Mouse (Mus musculus) olfactory bulb, adult 2 months (tissue): ENCODE measurements around the gene Immt. TPM values are rescaled to one million over a fixed set of nuclear protein-coding genes. Genes with fewer than 3 reads are reported as not detected.

ENCODE experiments used
- H3K27ac ChIP-seq: fragments of 200-500 bp; 2 replicates; pipeline ENCODE4 v1.5.1; 2012; ENCODE audit warnings: low read depth, low read length; ENCODE audit not compliant: insufficient read depth
- H3K4me1 ChIP-seq: fragments of 200-500 bp; 2 replicates; pipeline ENCODE4 v1.6.1; 2012; ENCODE audit warnings: low read length; ENCODE audit not compliant: control insufficient read depth, insufficient read depth
- H3K4me3 ChIP-seq: fragments of 200-500 bp; 2 replicates; pipeline ENCODE4 v1.5.1; 2012; ENCODE audit warnings: mild to moderate bottlenecking, low read depth, low read length, moderate library complexity; ENCODE audit not compliant: insufficient read depth
- CTCF ChIP-seq: fragments of 200-500 bp; IDR thresholded peaks from 2 replicates; pipeline ENCODE4 v1.5.1; 2012; ENCODE audit warnings: low read depth, mild to moderate bottlenecking, low read length, moderate library complexity; ENCODE audit not compliant: insufficient read depth
- POLR2A ChIP-seq: fragments of 200-500 bp; IDR thresholded peaks from 2 replicates; pipeline ENCODE4 v1.6.1; 2012; ENCODE audit warnings: mild to moderate bottlenecking, low read depth, low read length, moderate library complexity; ENCODE audit not compliant: insufficient read depth
- whole genome bisulfite sequencing: fragments of 180-500 bp; shearing (Covaris S2); methylation state at CpG from one replicate; pipeline ENCODE4 v1.1.7; 2018; 5-methylcytosine and 5-hydroxymethylcytosine counted together
- polyA plus RNA-seq: library from polyadenylated mRNA; stranded (reverse); fragments of >200 nt; gene quantifications from 2 replicates; pipeline ENCODE4 v1.2.4, GENCODE M21; 2012; ENCODE audit warnings: low replicate concordance; ENCODE audit not compliant: missing spikeins, insufficient read depth, insufficient read length

Immt gene
- not detected in 2 replicates for polyA plus RNA-seq

DNA sequence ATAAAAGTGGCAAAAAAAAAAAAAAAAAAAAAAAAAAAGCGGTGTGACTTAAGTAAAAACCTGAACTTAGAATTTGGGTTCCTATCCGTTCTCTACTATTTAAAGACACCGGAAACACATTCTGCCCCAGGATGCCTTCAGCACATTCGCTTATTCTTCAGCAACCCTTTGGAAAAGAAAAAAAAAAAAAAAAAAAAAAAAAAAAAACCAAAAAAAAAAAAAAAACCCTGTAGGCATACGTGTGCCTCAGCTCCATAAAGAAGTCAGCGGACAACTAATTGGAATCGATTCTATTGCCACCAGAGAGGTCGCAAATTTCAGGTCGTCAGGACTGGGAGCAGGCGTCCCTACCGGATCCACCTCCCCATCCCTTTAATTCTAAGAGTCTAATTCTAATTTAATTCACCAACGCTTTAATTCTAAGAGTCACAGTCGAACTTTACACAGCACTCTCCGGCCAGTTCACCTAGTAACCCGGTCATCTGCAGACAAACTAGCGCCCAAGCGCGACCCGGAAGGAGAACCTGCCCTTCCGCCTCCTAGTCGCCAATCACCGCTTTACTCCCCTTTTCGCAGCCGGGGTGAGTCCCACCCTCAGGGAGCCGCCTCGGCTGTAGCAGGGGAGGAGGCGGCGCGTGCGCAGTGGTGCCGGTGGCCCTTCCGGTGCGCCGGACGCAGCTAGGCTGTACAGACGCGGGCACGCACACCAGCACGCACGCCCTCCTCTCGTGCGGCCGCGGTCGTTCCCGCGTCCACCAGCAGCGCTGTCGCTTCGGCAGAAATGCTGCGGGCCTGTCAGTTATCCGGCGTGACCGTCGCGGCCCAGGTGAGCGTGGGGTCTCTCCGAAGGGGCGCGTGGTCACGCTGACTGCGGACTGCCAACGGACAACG is at the start of gene Immt:
Gene Immt (plus strand): TSS at position 642 of the 891 bp plus-strand sequence.
- peak within 1 kb of the TSS; percentile 93 for H3K27ac ChIP-seq
- TF ChIP-seq CTCF (0 out of 2 replicates have a peak, but pooled peaks have one; percentile 12), POLR2A (peak; percentile 94; the same call in 1 of the 2 replicates)
- H3K4me1 ChIP-seq: no peaks in the 10 kb centered on the region
- under 1% methylated on average over 64 of the region's 64 CpGs for WGBS
- H3K4me3 ChIP-seq: peak within 1 kb of the TSS; percentile 95

DNA sequence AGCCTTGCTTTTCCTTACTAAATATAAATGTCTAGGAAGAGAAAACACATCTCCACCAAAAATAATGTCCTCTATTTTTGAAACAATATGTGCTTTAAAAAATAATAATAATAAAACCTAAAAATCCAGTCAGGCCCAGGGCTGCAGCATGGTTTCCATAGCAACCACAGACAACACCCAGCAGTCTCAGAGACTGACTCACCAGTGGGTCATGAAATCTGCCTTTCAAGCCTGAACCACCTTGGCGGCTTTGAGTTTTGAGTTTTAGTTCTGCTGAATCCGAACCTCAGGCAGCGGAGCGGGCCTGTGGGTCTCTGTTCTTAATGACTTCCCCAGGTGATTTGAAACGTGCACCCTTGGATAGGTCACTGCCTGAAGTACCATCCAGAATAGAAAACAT is 48.0 kb upstream of the Immt start:
- TF ChIP-seq POLR2A (no peak), CTCF (no peak)
- Histone ChIP-seq H3K27ac (no peak overlapping the region), H3K4me1 (peaks cover 8% of the 10 kb centered on the region; the same call in 1 of the 2 replicates), H3K4me3 (no peak overlapping the region)
- WGBS: 86% methylated on average over 5 of the region's 5 CpGs

DNA sequence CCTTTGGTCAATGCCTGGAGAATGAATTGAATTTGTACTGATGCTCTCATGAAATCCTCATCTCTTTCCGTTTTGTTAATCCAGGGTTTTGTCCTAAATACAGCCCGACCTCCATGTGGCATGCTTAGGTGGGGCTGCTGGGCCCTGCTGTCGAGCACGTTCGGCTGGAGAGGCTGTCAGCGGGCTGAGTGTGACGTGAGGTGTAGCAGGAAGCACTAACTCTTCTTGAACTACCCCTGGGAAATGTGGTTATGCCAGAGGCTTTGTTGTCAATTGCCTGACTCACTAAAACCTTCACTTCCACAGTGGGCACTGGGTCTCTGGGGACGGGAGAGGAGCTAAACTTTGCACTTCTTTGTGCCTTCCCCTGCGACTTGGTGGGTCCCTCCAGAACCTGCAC is 42.8 kb upstream of the Immt start:
- peaks cover 4% of the 10 kb centered on the region; the same call in 1 of the 2 replicates for H3K4me1 ChIP-seq
- no peak overlapping the region for H3K27ac ChIP-seq
- TF ChIP-seq CTCF (no peak), POLR2A (no peak)
- H3K4me3 ChIP-seq: no peak overlapping the region
- WGBS: 82% methylated on average over 9 of the region's 9 CpGs

DNA sequence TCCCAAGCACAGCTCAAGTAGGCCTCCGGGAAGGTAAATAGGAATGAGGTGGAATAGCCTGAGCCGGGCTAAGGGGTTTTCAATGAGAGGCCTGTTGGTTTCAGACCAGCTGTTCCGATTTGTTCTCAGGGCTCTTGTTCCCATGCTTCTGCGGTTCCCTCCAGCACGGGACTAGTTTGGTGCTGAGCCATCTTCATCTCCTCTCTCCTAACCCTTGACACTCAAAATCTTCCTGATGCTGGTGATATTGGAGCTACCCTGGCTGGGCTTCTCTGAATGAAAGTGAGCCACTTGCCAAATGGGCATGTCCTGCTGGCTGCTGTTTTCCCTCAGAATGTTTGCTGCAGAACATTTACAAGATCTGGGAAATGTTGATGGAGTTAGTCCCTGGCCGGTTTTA is 39.4 kb upstream of the Immt start:
- Histone ChIP-seq H3K4me1 (no peaks in the 10 kb centered on the region), H3K4me3 (no peak overlapping the region), H3K27ac (no peak overlapping the region)
- TF ChIP-seq CTCF (no peak), POLR2A (no peak)
- 77% methylated on average over 6 of the region's 6 CpGs for WGBS

DNA sequence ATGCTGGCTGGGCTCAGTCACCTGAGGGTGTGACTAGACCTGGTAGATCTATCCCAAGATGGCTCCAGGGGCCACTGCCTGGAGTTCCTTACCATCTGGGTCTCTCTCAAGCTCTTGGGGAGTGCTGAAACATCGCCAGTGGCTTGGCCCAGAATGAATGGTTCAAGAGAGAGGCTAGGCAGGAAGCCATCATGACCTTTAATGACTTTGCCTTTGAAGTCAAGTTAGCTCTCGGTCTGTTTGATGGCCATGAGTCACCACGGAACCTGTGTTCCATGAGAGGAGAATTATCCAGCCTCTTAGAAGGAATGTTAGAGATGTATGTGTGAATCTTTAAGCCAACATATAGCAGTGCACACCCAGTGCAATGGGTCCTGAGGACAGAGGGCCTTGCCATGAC is 31.7 kb upstream of the Immt start:
- H3K27ac ChIP-seq: no peak overlapping the region
- peaks cover 8% of the 10 kb centered on the region for H3K4me1 ChIP-seq
- 53% methylated on average over 3 of the region's 3 CpGs for WGBS
- TF ChIP-seq CTCF: no peak
- TF ChIP-seq POLR2A: no peak
- no peak overlapping the region for H3K4me3 ChIP-seq

DNA sequence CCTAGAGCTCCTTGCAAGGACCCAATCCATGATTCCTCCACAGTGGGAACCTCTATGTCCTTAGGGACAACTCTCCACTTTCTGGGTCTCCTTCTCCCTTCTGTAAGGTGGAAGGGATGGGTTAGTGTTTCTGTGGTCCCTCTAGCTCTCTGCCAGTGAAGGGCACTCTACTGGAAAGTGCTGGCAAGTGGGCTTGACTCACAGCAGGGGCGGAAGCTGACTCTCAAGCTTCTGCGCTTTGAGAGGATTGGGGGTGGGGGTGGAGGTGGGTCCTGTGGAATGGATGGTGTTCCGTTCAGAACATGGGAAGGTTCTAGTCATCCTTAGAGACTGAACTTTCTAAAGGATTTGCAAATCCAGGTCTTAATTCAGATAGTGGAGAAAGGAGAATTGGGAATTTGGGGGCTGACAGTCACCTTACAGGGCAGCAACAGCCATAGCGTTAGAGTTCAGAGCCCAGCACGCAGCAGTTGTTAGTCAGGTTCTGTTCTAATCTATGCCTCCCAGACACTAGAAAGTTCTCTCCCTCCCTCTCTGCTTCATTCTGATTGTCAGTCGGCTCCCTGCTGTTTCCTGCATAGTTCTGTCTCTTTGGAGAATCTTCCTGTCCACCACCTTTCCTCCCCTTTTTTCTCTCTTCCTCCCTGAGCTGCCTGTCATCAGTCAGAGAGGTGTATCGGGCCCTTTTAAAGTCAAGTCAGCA is 30.0 kb upstream of the Immt start:
- Histone ChIP-seq H3K4me3 (no peak overlapping the region), H3K27ac (no peak overlapping the region), H3K4me1 (peaks cover 8% of the 10 kb centered on the region)
- TF ChIP-seq POLR2A: no peak
- TF ChIP-seq CTCF: no peak
- 42% methylated on average over 7 of the region's 7 CpGs for WGBS

DNA sequence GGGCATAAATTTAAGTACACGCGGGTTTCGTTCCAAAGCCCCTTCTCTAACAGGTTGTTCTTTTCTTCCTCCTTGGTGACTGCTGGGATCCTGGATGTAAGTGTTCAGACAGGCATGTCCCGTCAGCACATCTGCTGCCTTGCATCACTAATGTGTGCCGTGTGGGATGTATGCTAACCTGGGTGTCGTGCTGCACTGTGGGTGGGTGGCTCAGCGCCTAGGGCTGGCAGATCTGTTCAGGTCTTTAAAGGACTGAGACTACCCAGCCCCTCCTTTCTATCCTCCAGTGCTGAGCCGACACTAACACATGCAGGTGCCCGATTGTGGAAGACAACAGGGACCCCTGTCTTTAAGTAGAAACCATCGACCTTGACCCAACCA is 29.4 kb upstream of the Immt start:
- no peak overlapping the region for H3K27ac ChIP-seq
- no peak for TF ChIP-seq POLR2A
- TF ChIP-seq CTCF: no peak
- peaks cover 8% of the 10 kb centered on the region for H3K4me1 ChIP-seq
- WGBS: 62% methylated on average over 10 of the region's 10 CpGs
- no peak overlapping the region for H3K4me3 ChIP-seq

DNA sequence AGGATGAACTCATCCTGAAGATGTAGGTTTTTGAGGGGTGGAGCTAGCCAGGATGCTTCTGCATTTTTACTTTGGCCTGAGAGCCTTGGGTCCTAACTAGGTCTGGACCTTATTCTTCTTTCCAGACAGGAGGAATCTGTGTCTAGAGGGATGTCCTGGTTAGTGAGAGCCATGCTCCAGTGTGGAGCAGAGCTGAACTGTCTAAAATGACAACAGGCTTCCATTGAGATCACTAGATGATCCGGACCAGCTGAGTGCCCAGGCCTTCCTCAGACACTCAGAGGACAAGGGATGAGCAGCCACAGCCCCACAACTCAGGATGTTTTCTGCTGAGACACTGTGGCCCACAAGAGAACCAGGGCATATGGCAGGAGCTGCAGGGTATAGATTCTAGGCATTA is 27.5 kb upstream of the Immt start:
- TF ChIP-seq CTCF: no peak
- TF ChIP-seq POLR2A: no peak
- H3K4me1 ChIP-seq: peaks cover 8% of the 10 kb centered on the region
- no peak overlapping the region for H3K4me3 ChIP-seq
- WGBS: 95% methylated on average over 1 of the region's 1 CpGs
- H3K27ac ChIP-seq: no peak overlapping the region

DNA sequence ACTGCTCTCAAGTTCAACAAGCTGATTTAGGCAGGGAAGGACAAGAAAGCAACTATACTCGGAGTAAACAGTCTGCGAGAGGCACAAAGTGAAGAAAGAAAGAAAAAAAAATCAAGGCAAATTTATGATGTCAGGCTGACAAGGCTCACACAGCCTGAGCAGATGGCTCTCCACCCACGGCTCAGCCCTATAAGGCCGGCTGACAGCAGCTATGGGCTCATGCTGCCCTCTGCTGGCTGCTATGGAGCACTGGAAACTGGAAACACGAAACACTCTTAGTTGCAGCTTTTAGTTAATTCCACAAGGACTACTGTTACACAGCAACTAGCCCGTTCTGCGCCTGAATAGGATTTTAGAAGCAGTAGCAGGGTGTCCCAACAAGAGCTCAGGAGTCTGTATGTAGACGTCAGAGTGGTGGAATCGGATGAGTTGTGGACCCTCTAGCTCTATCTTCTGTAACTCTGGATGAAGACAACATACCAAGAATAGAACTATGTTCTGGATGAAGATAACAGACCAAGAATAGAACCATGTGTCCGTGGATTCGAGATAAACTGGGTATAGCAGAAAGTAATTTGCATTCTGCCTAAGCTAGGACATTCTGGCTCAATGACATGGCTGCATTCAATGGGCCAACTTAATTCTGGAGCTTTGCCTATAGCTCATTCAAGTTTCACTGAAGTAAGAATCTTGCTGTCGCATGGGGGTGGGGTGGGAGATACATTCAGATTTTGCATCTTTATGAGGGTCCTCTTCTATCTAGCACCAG is 26.9 kb upstream of the Immt start:
- TF ChIP-seq CTCF (peak; percentile 85), POLR2A (no peak)
- no peak overlapping the region for H3K27ac ChIP-seq
- H3K4me1 ChIP-seq: peaks cover 8% of the 10 kb centered on the region
- no peak overlapping the region for H3K4me3 ChIP-seq
- 13% methylated on average over 12 of the region's 12 CpGs for WGBS
